Mouse (Mus musculus) right cerebral cortex, adult 18-20 months (tissue): Measurements from ENCODE around the gene Grik2.
"Not testable (repeated sequence)": the region's sequence is repeated elsewhere in the genome, so short reads cannot be mapped to it uniquely, and the experiment has no call there.

Experiments
- DNase-seq: peaks from one replicate; pipeline ENCODE4 v3.0.0; 2022; ENCODE audit warnings: mixed read lengths

Grik2 gene

DNA sequence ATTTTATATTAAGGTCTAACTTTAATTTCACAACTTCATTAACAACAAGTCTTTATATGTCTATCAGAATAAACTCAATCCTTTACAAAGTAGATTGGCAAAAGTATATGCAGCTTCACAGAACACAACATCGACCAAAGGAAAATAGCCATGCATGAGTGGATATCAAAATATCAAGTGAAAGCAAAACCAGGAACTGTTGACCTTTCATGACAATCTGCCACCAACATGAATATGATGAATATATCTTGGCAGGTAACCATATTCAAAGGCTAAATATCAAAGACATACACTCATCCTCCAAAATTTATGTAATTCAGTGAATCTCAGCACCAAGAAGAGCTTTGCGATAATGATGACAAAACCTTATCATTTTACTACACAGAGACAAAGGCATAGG, 141.4 kb downstream of the Grik2 start:
- DNase-seq: no peak

DNA sequence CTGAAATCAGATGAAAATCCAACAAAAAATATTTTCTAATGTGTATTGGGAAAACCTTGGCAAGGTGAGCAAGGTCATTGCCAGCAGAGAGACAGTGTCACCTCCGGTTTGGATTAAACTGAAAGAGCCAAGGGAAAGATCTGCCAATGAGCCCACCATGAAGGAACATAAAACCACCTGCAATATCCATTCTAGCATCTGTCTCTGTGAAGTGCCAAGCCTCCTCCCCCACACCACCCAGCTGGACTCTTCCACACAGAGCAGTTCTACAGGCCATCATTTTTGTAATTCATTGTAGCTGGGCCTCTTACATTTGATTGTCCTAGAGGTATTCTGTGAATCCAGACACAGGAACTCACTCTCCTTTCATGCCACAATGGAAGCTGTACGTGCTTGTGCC, 148.7 kb downstream of the Grik2 start:
- no peak for DNase-seq

GRCm38 (mm10) chr10:49623951-49624350, 164.6 kb downstream of the Grik2 start:
- DNase-seq: no peak

GRCm38 (mm10) chr10:49597652-49598051, 190.9 kb downstream of the Grik2 start:
- DNase-seq: no peak

- no peak for DNase-seq
Observed at GRCm38 (mm10) chr10:49573514-49573913, 215.1 kb downstream of the Grik2 start.

GRCm38 (mm10) chr10:49559872-49560407, 228.6 kb downstream of the Grik2 start:
- DNase-seq: no peak

- DNase-seq: no peak
Observed at GRCm38 (mm10) chr10:49542249-49542648, 246.3 kb downstream of the Grik2 start.

DNA sequence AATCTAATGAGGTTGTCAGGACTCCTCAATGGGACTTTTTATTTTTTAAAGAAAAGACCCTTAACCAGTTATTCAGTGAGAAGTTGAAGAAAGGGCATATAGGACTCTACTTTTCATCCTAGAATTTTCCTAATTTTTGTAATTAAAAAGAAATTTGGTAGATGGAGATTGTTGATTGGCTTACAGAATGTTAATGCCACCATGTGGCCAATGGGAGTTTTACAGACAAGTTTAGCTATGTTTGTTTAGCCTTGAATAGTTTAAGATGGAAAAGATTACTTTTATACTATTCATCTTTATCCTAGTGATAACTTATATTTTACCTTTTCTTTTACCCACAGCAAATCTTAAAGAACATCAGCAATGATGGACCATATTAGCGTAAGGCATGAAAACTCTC, 268.8 kb downstream of the Grik2 start:
- no peak for DNase-seq

DNA sequence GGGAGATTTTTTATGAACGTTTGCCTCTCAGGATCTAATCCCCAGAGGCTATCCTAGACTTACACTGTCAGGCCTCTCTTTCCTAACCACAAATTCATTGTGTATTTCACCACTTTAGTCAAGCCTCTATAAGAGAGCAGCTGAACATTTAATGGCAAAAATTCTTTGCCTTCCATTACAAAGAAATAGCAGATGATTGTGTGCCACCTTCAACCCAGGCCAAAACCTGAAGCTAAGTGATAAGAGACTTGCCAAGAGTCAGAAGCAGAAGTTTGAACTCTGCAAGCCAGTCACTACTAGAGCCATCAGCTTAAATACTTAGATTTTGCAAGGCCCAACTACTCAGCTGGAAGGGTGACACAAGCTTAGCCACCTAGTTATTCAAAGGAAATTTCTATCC, 287.9 kb downstream of the Grik2 start:
- no peak for DNase-seq

DNA sequence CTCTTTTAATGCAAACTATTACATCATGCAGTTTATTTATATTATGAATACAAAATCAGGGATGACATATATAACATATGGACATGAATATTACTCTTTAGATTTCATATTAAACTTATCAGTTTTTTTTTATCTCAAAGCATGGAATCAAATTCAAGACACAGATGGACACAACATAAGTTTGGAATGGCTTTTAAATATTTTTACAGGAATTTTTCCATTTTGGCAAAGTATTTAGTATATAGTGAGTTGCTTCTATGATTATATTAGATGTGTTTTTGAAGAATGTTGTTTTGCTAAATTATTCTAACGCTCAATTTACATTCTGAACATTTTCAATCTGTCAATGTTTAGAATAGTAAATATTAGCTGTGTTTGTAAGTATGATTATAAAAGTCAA, 291.3 kb downstream of the Grik2 start:
- DNase-seq: no peak

DNA sequence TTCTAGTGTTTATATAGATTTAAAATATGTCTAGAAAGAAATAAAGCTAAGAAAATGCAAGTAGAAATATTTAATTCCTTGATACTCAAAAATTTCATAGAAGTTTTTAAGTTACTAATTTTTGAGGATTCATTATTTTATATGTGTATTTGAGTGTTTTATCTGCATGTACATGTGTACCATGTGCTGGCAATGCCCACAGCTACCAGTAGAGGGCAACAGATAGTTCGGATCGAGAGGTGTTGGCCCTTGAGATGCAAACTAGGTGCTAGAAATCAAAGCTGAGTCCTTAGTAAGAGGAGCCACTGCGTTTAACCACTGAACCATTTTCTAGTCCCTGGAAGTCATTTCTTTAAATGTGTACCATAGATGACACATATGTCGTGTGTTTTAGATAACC, 307.1 kb downstream of the Grik2 start:
- DNase-seq: no peak

GRCm38 (mm10) chr10:49480085-49480749, 308.3 kb downstream of the Grik2 start:
- no peak for DNase-seq

DNA sequence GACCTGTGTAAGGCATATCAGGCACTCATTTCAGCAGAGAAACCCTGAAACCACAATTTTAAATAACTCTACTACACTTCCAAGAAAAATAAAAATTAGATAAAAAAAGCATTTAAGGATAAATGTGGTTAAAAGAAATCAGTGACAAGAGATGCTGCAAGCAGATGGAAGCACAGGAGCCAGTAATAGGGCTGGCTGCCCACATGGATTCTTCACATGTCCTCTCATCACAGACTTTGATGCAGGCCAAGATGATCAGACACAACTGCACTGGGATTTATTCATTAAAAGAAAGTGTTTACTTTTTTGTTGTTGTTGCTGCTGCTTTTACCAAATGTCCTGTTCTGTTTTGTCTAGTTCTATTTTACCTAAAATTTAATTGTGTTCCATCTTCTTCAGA, 315.0 kb downstream of the Grik2 start:
- no peak for DNase-seq

DNA sequence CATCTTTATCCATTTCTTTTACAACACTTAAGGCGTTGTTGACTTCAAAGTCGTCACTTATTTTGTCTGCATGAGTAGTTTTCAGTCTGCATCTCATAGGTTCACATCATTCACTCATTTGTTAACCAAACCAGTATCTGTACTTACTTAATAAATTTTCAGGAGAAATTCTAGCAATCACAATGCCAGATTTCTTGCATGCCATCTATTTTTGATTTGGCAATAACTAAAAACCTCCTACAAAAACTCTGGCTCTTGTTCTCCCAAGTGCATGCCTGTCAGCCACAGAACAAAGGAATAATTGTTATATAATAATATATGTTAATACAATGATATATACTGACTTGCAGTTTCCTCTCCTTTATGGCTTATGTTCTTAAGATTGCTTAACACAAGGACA, 331.8 kb downstream of the Grik2 start:
- no peak for DNase-seq

GRCm38 (mm10) chr10:49453535-49453934, 335.0 kb downstream of the Grik2 start:
- DNase-seq: no peak

DNA sequence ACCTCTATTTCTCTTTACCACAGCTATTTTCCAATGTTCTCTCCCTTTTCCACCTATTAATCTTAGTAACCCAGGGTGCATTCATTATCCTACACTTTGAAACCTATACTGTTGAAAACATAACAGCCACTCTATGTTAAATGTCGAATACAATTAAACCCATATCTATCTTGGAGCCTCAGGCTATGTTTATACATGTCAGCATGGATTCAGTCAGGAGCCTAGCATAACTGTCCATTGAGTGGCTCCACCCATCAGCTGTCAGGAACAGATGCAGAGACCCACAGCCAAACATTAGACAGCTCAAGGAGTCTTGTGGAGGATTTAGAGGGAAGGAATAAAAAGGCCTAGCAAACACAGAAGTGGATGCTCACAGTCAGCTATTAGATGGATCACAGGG, 347.2 kb downstream of the Grik2 start:
- DNase-seq: no peak

DNA sequence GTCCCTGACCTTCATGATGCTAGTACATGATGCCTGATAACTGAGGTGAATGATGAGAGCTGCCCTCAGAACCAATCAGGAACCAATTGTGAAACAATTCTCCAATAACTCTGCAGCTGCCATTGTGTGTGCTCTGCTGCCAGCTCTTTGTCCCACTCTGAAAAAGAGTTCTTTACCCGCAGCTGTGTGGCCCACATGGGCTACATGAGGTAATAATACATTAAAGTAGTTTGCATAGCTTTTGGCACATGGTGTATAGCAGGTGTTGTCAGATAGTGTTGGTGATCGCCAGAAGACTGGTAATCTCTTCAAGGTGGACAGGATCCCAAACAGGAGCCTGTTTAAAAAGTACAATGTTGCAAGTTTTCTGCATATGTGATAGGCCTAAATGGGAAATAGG, 351.5 kb downstream of the Grik2 start:
- DNase-seq: no peak

DNA sequence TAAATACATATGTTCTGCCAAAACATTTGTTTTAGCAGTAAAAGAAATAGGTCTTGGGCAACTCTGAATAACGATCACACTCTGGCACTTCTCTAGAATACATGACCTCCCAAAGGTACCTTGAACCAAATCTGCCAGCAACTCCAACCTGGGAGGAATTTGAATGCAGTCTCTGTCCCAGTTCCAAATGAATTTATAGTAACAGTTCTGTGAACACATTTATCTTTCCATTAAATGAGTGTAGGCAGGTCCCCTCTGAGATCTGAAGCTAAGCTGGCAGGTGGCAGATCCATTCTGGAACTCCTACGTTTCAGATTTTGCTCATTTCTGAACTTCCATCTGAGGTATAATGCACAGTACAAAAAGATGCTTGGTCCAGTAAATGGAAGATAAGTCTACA, 352.3 kb downstream of the Grik2 start:
- peak; percentile 42 for DNase-seq

DNA sequence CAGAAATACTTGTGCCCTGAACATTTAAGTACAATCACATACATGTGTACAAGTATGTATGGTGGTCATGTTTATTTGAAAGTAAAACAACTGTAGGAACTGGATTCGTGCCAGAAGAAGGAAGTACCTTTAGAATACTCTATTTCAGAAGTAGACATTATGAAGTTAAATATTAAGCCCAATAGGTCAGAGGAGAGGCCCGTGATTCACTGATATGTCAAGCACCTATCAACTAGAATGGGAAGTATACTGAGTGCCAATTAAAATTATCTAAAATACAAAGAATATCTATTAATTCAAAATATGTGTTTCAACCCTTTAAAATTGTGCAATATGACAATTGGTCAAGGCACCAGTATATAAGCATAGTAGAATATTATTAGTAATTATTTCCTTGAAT, 355.7 kb downstream of the Grik2 start:
- no peak for DNase-seq

DNA sequence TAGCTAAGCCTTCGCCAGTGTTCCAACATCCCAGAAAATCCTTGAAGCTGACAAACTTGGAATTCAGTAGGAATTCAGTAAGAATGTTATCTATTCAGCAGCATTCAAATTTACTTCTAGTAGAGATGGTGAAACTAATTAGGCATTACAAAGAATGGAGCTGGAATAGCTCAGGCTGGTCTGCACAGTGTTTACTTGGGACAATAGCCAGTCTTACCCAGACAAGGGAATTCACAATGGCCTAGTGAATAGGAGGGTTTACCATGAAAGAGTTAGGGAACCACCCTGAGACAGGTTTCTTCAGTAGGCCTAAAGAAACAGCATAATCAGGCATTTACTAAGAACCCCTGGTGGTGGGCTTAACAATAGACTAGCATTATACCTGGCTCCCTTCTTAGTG, 371.4 kb downstream of the Grik2 start:
- DNase-seq: not testable (repeated sequence)

DNA sequence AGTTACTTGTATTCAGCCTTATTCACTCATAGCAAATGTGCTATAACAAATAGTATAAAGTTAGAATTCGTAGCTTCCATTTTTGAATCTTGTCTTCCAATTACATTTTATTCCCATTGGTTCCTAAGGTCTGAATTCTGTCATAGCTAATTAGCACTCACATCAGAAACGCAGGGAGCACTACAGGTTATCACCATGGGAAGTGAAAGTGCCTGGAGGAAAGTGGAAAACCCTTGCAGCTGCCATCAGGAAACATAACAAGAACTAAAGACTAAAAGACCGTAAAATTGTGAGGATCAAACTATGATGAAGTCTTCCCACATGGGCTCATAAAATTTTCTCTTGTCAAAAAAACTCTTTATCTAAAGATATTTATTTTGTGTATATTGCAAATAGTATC, 405.6 kb downstream of the Grik2 start:
- no peak for DNase-seq

DNA sequence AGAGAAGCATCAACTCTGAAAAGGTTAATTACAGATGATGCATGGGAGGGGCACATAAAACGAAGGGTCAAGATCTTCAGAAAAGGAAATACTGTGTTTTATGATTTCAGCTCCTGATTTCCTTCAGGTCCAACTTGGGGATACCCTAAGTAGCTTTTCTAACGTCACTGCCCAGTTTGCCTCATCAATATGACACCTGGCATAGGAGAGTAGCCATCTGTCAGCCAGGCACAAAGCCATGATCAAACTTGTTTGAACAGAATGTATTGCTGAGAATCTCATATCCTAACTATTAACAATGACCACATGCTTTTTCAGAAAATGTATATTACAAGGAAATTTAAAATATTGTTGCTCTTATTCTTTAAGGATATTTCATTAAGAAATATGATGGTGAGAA, 406.7 kb downstream of the Grik2 start:
- no peak for DNase-seq

DNA sequence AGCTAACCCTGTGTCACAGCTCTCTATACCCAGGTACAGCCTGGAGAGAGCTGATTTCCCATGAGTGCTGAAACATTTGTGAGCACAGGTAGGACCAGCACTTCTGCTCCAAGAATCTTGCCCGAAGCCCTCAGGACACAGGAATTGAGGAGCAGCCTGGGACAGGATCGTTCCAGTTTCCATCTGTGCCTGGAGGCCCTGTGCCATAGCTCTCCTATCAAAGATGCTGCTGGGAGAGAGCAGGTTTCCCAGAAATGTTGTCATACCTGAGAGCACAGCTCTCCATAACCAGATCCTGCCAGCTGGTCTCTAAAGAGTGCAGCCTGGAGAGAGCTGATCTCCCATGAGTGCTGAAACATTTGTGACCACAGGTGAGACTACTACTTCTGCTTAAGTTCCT, 420.0 kb downstream of the Grik2 start:
- no peak for DNase-seq

GRCm38 (mm10) chr10:49365262-49365661, 423.3 kb downstream of the Grik2 start:
- DNase-seq: no peak

GRCm38 (mm10) chr10:49322413-49322812, 466.2 kb downstream of the Grik2 start:
- no peak for DNase-seq
